Mouse (Mus musculus): ENCODE results near the gene Tmem238l. TPM values are rescaled to one million over a fixed set of nuclear protein-coding genes. Genes with fewer than 3 reads are reported as not detected.

The Tmem238l gene
- polyA plus RNA-seq, 1 experiment from 2014 or later, result not detected

GRCm38 (mm10) chr11:66946922-66947321 is 9.5 kb upstream of the Tmem238l start:
- Histone ChIP-seq H3K4me3 (no peak overlapping the region), H3K36me3 (no peaks in the 10 kb centered on the region), H3K4me1 (no peaks in the 10 kb centered on the region), H3K27ac (no peak overlapping the region), H3K27me3 (ENCODE audit: low read depth, poor library complexity, severe bottlenecking) (no peaks in the 10 kb centered on the region), H3K9me3 (replicated peaks) (no peaks in the 10 kb centered on the region)
- no peak for DNase-seq (ENCODE audit: low spot score)
- 86% methylated on average over 6 of the region's 6 CpGs for WGBS

- Histone ChIP-seq H3K4me1 (no peaks in the 10 kb centered on the region), H3K4me3 (no peak overlapping the region), H3K36me3 (no peaks in the 10 kb centered on the region), H3K9me3 (replicated peaks) (no peaks in the 10 kb centered on the region), H3K27me3 (ENCODE audit: low read depth, poor library complexity, severe bottlenecking) (no peaks in the 10 kb centered on the region), H3K27ac (no peak overlapping the region)
- DNase-seq (ENCODE audit: low spot score), result no peak
- WGBS, result 77% methylated on average over 1 of the region's 1 CpGs
Observed at GRCm38 (mm10) chr11:66960797-66961196, 4.4 kb downstream of the Tmem238l start.

- H3K27me3 ChIP-seq (ENCODE audit: low read depth, poor library complexity, severe bottlenecking), result no peaks in the 10 kb centered on the region
- no peaks in the 10 kb centered on the region for H3K9me3 ChIP-seq (replicated peaks)
- H3K36me3 ChIP-seq, result no peaks in the 10 kb centered on the region
- DNase-seq (ENCODE audit: low spot score), result no peak
- no peaks in the 10 kb centered on the region for H3K4me1 ChIP-seq
- 87% methylated on average over 12 of the region's 12 CpGs for WGBS
- H3K27ac ChIP-seq, result no peak overlapping the region
- no peak overlapping the region for H3K4me3 ChIP-seq
Observed at GRCm38 (mm10) chr11:66961447-66962176, 5.2 kb downstream of the Tmem238l start.

GRCm38 (mm10) chr11:66963462-66963861 is 7.0 kb downstream of the Tmem238l start:
- Histone ChIP-seq H3K9me3 (replicated peaks) (no peaks in the 10 kb centered on the region), H3K36me3 (no peaks in the 10 kb centered on the region), H3K4me1 (no peaks in the 10 kb centered on the region), H3K27ac (no peak overlapping the region), H3K27me3 (ENCODE audit: low read depth, poor library complexity, severe bottlenecking) (no peaks in the 10 kb centered on the region), H3K4me3 (no peak overlapping the region)
- WGBS, result 90% methylated on average over 1 of the region's 1 CpGs
- no peak for DNase-seq (ENCODE audit: low spot score)

GRCm38 (mm10) chr11:66966500-66967116 is 10.2 kb downstream of the Tmem238l start:
- H3K4me3 ChIP-seq, result no peak overlapping the region
- no peaks in the 10 kb centered on the region for H3K36me3 ChIP-seq
- no peak overlapping the region for H3K27ac ChIP-seq
- DNase-seq (ENCODE audit: low spot score), result no peak
- no peaks in the 10 kb centered on the region for H3K9me3 ChIP-seq (replicated peaks)
- WGBS, result 21% methylated on average over 7 of the region's 7 CpGs
- no peaks in the 10 kb centered on the region for H3K27me3 ChIP-seq (ENCODE audit: low read depth, poor library complexity, severe bottlenecking)
- no peaks in the 10 kb centered on the region for H3K4me1 ChIP-seq

DNA sequence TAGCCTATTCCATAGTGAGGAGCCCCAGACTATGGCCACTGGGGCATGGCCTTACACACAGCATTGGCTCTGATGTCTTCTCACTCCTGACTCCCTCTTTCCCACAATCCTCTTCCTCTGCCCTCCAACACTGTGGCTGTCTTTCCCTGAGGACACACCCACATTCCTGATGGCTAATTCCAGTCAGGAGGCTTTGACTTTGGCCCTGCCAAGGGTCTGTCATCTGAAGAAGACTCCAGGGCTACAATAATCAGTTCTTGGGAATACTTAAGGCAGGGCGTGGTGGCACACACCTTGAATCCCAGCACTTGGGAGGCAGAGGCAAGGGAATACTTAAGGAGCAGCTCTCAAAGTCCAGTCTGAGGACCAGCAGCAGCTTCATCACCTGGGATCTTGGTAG is 12.1 kb downstream of the Tmem238l start:
- no peaks in the 10 kb centered on the region for H3K27me3 ChIP-seq (ENCODE audit: low read depth, poor library complexity, severe bottlenecking)
- no peaks in the 10 kb centered on the region for H3K9me3 ChIP-seq (replicated peaks)
- no peak overlapping the region for H3K4me3 ChIP-seq
- H3K36me3 ChIP-seq, result no peaks in the 10 kb centered on the region
- DNase-seq (ENCODE audit: low spot score), result no peak
- WGBS, result 89% methylated on average over 1 of the region's 1 CpGs
- no peaks in the 10 kb centered on the region for H3K4me1 ChIP-seq
- H3K27ac ChIP-seq, result no peak overlapping the region

DNA sequence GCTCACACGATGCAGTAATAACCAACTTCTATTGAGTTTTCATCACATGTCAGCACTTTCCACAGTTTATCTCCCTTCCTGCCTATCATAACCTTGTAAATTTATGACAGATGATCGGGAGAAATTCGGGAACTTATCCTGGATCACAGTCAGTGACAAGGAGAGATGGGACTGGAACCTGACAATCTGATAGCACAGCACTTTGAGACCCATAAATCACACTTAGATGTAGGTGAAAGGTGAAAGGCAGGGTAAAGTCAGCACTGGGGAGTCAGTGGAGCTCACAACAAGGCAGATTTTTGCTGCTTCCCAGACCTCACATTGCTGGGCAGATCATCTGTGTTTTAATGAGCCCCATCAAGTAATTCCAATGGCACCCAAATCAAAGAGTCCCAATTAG is 17.1 kb downstream of the Tmem238l start:
- no peak overlapping the region for H3K4me3 ChIP-seq
- no peaks in the 10 kb centered on the region for H3K4me1 ChIP-seq
- H3K27ac ChIP-seq, result no peak overlapping the region
- no peaks in the 10 kb centered on the region for H3K9me3 ChIP-seq (replicated peaks)
- 80% methylated on average over 3 of the region's 3 CpGs for WGBS
- H3K27me3 ChIP-seq (ENCODE audit: low read depth, poor library complexity, severe bottlenecking), result no peaks in the 10 kb centered on the region
- no peaks in the 10 kb centered on the region for H3K36me3 ChIP-seq
- DNase-seq (ENCODE audit: low spot score), result no peak

GRCm38 (mm10) chr11:66975606-66976330 is 19.3 kb downstream of the Tmem238l start:
- Histone ChIP-seq H3K27ac (no peak overlapping the region), H3K4me1 (no peaks in the 10 kb centered on the region), H3K27me3 (ENCODE audit: low read depth, poor library complexity, severe bottlenecking) (no peaks in the 10 kb centered on the region), H3K4me3 (no peak overlapping the region), H3K36me3 (no peaks in the 10 kb centered on the region), H3K9me3 (replicated peaks) (no peaks in the 10 kb centered on the region)
- WGBS, result 91% methylated on average over 7 of the region's 7 CpGs
- no peak for DNase-seq (ENCODE audit: low spot score)

DNA sequence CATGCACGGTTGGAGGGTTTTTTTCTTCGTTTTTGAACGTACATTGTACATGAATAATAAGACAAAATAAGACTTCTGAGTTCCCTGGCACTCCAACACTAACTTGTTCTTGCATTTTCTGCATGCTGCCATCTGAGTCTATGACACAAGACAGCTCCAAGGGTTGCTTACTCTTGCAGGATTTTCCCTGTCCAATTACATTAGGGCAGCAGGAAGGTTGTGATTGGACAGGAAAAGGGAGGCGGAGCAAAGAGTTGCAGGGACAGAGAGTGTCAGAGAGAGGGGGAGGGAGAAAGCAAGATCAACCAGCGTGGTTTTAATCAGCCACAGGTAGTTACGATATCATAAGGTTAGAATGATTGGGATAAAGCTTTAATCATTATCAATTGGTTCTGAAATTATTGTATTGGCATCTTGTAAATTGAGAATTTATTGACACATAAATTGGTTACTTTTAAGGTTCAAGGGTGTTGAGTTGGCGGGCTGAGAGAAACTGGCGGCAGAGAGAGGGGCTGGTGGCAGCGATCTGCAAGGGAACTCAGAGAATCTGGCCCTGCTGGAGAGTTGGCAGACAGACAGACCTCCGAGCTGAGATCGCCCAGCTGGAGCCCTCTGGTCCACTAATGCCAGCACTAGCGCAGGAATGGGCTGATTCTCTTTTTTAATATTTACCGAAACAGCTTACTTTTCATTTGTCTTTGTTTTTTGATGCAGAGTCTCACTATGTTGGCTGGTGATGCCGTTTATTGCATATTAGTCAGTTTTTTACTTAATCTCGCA is 25.1 kb downstream of the Tmem238l start:
- Histone ChIP-seq H3K27me3 (ENCODE audit: low read depth, poor library complexity, severe bottlenecking) (no peaks in the 10 kb centered on the region), H3K4me1 (peaks cover 24% of the 10 kb centered on the region), H3K27ac (no peak overlapping the region), H3K9me3 (replicated peaks) (no peaks in the 10 kb centered on the region), H3K36me3 (no peaks in the 10 kb centered on the region), H3K4me3 (no peak overlapping the region)
- no peak for DNase-seq (ENCODE audit: low spot score)
- WGBS, result 83% methylated on average over 15 of the region's 15 CpGs

DNA sequence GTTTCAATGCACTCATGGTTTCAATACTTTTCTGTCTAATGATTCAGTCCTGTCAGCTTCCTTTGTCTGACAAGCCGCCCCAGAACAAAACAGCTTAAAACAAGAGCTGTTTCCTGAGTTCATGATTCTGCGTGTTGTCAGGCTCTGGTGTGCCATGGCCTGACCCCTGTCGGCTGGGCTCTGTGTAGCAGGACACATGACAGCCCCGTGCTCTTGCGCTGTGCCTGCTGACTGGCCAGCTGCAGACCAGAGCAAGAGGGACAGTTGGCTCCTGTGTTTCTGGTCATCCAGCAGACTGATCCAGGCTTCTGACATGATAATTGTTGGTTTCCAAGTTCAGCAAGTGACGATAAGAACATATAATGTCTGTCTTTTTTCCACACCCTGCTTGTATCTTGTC is 26.4 kb downstream of the Tmem238l start:
- WGBS, result 47% methylated on average over 6 of the region's 6 CpGs

GRCm38 (mm10) chr11:66983422-66984164 is 27.2 kb downstream of the Tmem238l start:
- peak; percentile 34 for DNase-seq (ENCODE audit: low spot score)
- H3K27me3 ChIP-seq (ENCODE audit: low read depth, poor library complexity, severe bottlenecking), result no peaks in the 10 kb centered on the region

More for the DNA sequence above, 26.4 kb downstream of the Tmem238l start:
- no peak overlapping the region for H3K4me3 ChIP-seq
- H3K4me1 ChIP-seq, result peaks cover 24% of the 10 kb centered on the region
- DNase-seq (ENCODE audit: low spot score), result peak; percentile 52
- no peak overlapping the region for H3K27ac ChIP-seq
- H3K27me3 ChIP-seq (ENCODE audit: low read depth, poor library complexity, severe bottlenecking), result no peaks in the 10 kb centered on the region
- H3K36me3 ChIP-seq, result no peaks in the 10 kb centered on the region
- no peaks in the 10 kb centered on the region for H3K9me3 ChIP-seq (replicated peaks)

More at GRCm38 (mm10) chr11:66983422-66984164, 27.2 kb downstream of the Tmem238l start:
- Histone ChIP-seq H3K4me3 (no peak overlapping the region), H3K36me3 (no peaks in the 10 kb centered on the region), H3K27ac (peak overlapping the region; percentile 74), H3K9me3 (replicated peaks) (no peaks in the 10 kb centered on the region), H3K4me1 (peaks cover 24% of the 10 kb centered on the region)
- WGBS, result 42% methylated on average over 11 of the region's 11 CpGs
